Mouse (Mus musculus) adipocyte (in vitro differentiated cells): ENCODE data around the gene Krt34.
A peak's percentile ranks its signal among the peaks of the same experiment; 100 is the strongest.

Source experiments
- DNase-seq: peaks from one replicate; pipeline ENCODE4 v3.0.0-alpha.2; 2016; ENCODE audit warnings: low spot score

The Krt34 gene

GRCm38 (mm10) chr11:100041454-100041853 lies at the start of gene Krt34:
TSS of gene Krt34 (minus strand) at chr11:100041554.
- no peak for DNase-seq

GRCm38 (mm10) chr11:100088378-100089025 lies 47.1 kb upstream of the Krt34 start:
- DNase-seq, result no peak

- DNase-seq, result no peak
Measured at GRCm38 (mm10) chr11:100087861-100088260, 46.5 kb upstream of the Krt34 start, which contains the start of gene Krt32. TSS of gene Krt32 (minus strand) at chr11:100088226.

GRCm38 (mm10) chr11:100073873-100074272 lies 32.5 kb upstream of the Krt34 start:
- peak; percentile 6 for DNase-seq

- DNase-seq, result no peak
Measured at GRCm38 (mm10) chr11:100067293-100068036, 26.1 kb upstream of the Krt34 start.

GRCm38 (mm10) chr11:100066236-100067010 lies 25.1 kb upstream of the Krt34 start:
- DNase-seq, result peak; percentile 22

- DNase-seq, result no peak
Measured at GRCm38 (mm10) chr11:100058875-100059274, 17.5 kb upstream of the Krt34 start.

- no peak for DNase-seq
Measured at GRCm38 (mm10) chr11:100055686-100056655, 14.6 kb upstream of the Krt34 start.

- no peak for DNase-seq
Measured at GRCm38 (mm10) chr11:100050451-100050850, 9.1 kb upstream of the Krt34 start, which contains the start of gene Krt31. TSS of gene Krt31 (minus strand) at chr11:100050551.

- no peak for DNase-seq
Measured at GRCm38 (mm10) chr11:100047193-100047592, 5.8 kb upstream of the Krt34 start.

GRCm38 (mm10) chr11:100046303-100046866 lies 5.0 kb upstream of the Krt34 start:
- peak; percentile 10 for DNase-seq

- no peak for DNase-seq
Measured at GRCm38 (mm10) chr11:100029768-100030167, 11.6 kb downstream of the Krt34 start, which contains the start of gene Krt33b. TSS of gene Krt33b (minus strand) at chr11:100029868.

- DNase-seq, result no peak
Measured at GRCm38 (mm10) chr11:100021438-100021837, 19.9 kb downstream of the Krt34 start.

- DNase-seq, result peak; percentile 47
Measured at GRCm38 (mm10) chr11:100019466-100019865, 21.9 kb downstream of the Krt34 start.

GRCm38 (mm10) chr11:100016112-100016511 lies 25.2 kb downstream of the Krt34 start, which contains the start of gene Krt33a:
TSS of gene Krt33a (minus strand) at chr11:100016212.
- no peak for DNase-seq

GRCm38 (mm10) chr11:100013691-100014171 lies 27.6 kb downstream of the Krt34 start:
- DNase-seq, result no peak

GRCm38 (mm10) chr11:100010682-100011081 lies 30.7 kb downstream of the Krt34 start:
- no peak for DNase-seq

GRCm38 (mm10) chr11:100008336-100008735 lies 33.0 kb downstream of the Krt34 start:
- no peak for DNase-seq

- no peak for DNase-seq
Measured at GRCm38 (mm10) chr11:100006624-100007023, 34.7 kb downstream of the Krt34 start.

- DNase-seq, result no peak
Measured at GRCm38 (mm10) chr11:100005905-100006304, 35.4 kb downstream of the Krt34 start.

- DNase-seq, result peak; percentile 77
Measured at GRCm38 (mm10) chr11:100004846-100005245, 36.5 kb downstream of the Krt34 start.
